Mouse (Mus musculus) myocyte (in vitro differentiated cells): ENCODE data around the gene Zfp300.

ENCODE experiments used
- MAX ChIP-seq: IDR thresholded peaks from one replicate; pipeline ENCODE4 v1.6.1; 2011; ENCODE audit warnings: low read depth, mild to moderate bottlenecking, control low read depth
- POLR2A ChIP-seq: IDR thresholded peaks from one replicate; pipeline ENCODE4 v1.6.1; 2011; ENCODE audit warnings: low read depth, mild to moderate bottlenecking, control low read depth, moderate library complexity; ENCODE audit not compliant: insufficient read length
- POLR2AphosphoS2 ChIP-seq: IDR thresholded peaks from one replicate; pipeline ENCODE4 v1.6.1; 2011; ENCODE audit warnings: low read depth, control low read depth; ENCODE audit not compliant: insufficient read length

- TF ChIP-seq POLR2AphosphoS2 (no peak), POLR2A (no peak), MAX (no peak)
Measured at GRCm38 (mm10) chrX:21088983-21089866, at the start of gene Zfp300.
